Mouse (Mus musculus) heart, embryonic 12.5 days (tissue): ENCODE measurements around the gene Gal3st3. TPM values are rescaled to one million over a fixed set of nuclear protein-coding genes. Genes with fewer than 3 reads are reported as not detected.

Source experiments
- ATAC-seq: fragments of 200-750 bp; cut with Nextera tagmentation; 2 replicates; pipeline ENCODE4 v1.8.0; 2017; ENCODE audit warnings: moderate TSS enrichment, moderate library complexity; ENCODE audit not compliant: insufficient number of reproducible peaks, low FRiP score
- H3K27ac ChIP-seq: fragments of 300-500 bp; sonication (generic); 2 replicates; pipeline ENCODE4 v1.5.1; 2016; ENCODE audit warnings: mild to moderate bottlenecking, moderate library complexity; ENCODE audit not compliant: poor library complexity, severe bottlenecking
- H3K27me3 ChIP-seq: fragments of 300-500 bp; sonication (generic); replicated peaks from 2 replicates; pipeline ENCODE4 v1.6.1; 2016; ENCODE audit warnings: mild to moderate bottlenecking, moderate library complexity
- H3K36me3 ChIP-seq: fragments of 300-500 bp; sonication (generic); 2 replicates; pipeline ENCODE4 v1.6.1; 2016; ENCODE audit warnings: mild to moderate bottlenecking, moderate library complexity
- H3K4me1 ChIP-seq: fragments of 300-500 bp; sonication (generic); replicated peaks from 2 replicates; pipeline ENCODE4 v1.6.1; 2016; ENCODE audit warnings: mild to moderate bottlenecking
- H3K4me2 ChIP-seq: fragments of 300-500 bp; sonication (generic); 2 replicates; pipeline ENCODE4 v1.6.1; 2016; ENCODE audit warnings: mild to moderate bottlenecking, moderate library complexity
- H3K4me3 ChIP-seq: fragments of 300-500 bp; sonication (generic); 2 replicates; pipeline ENCODE4 v1.5.1; 2016; ENCODE audit warnings: mild to moderate bottlenecking
- H3K9ac ChIP-seq: fragments of 300-500 bp; sonication (generic); 2 replicates; pipeline ENCODE4 v1.6.1; 2016; ENCODE audit warnings: mild to moderate bottlenecking, moderate library complexity
- H3K9me3 ChIP-seq: fragments of 300-500 bp; sonication (generic); replicated peaks from 2 replicates; pipeline ENCODE4 v1.6.1; 2016; ENCODE audit warnings: mild to moderate bottlenecking, moderate library complexity
- WGBS: fragments of 180-500 bp; shearing (Covaris S2); methylation state at CpG from one replicate; pipeline ENCODE4 v1.1.7; 2016; 5-methylcytosine and 5-hydroxymethylcytosine counted together
- polyA plus RNA-seq: library from polyadenylated mRNA; unstranded; fragments of >200 nt; fragmentation: Nextera tagmentation; extraction: Ambion mirVana; gene quantifications from 2 replicates; pipeline ENCODE4 v1.2.1, GENCODE M21; 2016

Gene Gal3st3
- polyA plus RNA-seq, 1 experiment from 2014 or later = 4.5 TPM

DNA sequence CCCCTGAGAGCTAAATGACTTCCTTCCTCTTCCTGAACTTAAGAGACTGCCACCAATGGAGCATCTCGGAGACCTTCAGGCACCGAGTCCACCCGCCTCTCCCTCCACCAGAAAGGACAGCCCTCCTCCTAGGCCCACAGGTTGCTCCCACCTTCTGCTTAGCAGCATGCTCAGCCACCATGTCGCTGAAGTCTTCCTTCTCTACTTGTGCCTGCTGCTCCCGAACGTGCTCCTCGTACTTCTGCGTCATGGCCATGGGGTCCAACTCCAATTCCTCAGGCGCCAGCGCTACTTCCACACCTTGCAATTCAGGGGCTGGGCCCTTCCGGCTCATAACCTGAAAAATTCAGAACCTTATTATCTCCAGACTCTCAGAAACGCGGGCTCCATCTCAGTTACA lies 23.5 kb upstream of the Gal3st3 start:
- Histone ChIP-seq H3K27me3 (no peaks in the 10 kb centered on the region), H3K9me3 (no peaks in the 10 kb centered on the region), H3K9ac (0 out of 2 replicates have a peak overlapping the region, but pooled peaks have one; percentile 29), H3K4me3 (no peak overlapping the region), H3K36me3 (peaks cover 54% of the 10 kb centered on the region), H3K27ac (peak overlapping the region; percentile 92), H3K4me1 (peaks cover 35% of the 10 kb centered on the region), H3K4me2 (no peak overlapping the region)
- WGBS = 94% methylated on average over 12 of the region's 13 CpGs
- ATAC-seq = no peak

DNA sequence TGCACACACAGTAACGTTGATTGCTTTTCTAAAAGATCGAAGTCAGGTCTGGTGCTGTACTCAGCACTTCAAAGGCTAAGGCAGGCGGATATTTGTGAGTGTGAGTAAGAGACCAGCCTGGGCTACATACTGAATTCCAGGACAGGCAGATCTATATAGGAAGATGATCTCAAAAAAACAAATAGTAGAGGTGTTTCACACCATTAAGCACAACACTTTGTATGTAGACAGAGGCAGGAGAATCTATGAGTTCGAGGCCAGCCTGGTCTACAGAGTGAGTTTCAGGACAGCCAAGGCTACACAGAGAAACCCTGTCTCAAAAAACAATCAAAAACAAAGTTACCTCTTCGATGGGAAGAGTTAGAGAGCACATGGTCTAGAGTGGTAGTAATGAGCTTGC lies 22.4 kb upstream of the Gal3st3 start:
- Histone ChIP-seq H3K4me2 (no peak overlapping the region), H3K9ac (no peak overlapping the region), H3K27ac (no peak overlapping the region), H3K9me3 (no peaks in the 10 kb centered on the region), H3K4me1 (peaks cover 26% of the 10 kb centered on the region), H3K4me3 (no peak overlapping the region), H3K36me3 (peaks cover 61% of the 10 kb centered on the region), H3K27me3 (no peaks in the 10 kb centered on the region)
- no peak for ATAC-seq
- WGBS = 93% methylated on average over 5 of the region's 5 CpGs

DNA sequence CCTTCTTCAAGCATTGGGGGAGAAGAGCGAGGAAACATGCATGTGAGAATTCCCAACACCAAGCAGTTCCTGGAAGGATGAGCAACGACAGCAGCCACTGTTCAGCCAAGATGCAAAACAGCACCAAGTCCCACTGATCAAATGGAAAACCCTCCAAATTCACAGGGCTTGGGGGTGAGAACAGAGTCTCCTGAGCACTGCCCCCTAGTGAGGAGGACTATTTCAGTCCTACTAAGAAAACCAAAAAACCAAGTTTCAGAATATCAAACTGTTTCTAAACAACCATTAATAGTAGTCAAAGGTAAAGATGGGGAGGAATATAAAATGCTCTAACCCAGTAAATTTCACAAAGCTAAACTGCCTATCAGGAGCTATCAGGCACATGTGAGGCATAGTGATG lies 21.6 kb upstream of the Gal3st3 start:
- Histone ChIP-seq H3K27ac (no peak overlapping the region), H3K4me3 (no peak overlapping the region), H3K27me3 (no peaks in the 10 kb centered on the region), H3K9ac (no peak overlapping the region), H3K4me2 (no peak overlapping the region), H3K36me3 (peaks cover 65% of the 10 kb centered on the region), H3K9me3 (no peaks in the 10 kb centered on the region), H3K4me1 (peaks cover 22% of the 10 kb centered on the region)
- WGBS = 91% methylated on average over 2 of the region's 2 CpGs
- ATAC-seq = no peak

DNA sequence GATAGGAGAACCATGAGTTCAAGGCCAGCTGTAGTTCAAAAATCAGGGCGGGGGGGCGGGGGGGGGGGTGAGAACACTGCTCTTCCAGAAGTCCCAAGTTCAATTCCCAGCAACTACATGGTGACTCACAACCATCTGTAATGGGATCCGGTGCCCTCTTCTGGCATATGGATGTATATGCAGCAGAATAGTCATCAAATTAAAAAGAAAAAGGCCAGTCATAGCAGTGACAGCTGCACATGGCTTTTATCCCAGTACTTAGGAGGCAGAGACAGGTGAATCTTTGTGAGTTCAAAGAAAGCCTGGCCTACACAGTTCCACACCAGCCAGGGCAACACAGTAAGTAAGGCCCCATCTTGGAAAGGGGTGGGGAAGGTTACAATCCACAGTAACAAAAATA lies 21.0 kb upstream of the Gal3st3 start:
- no peaks in the 10 kb centered on the region for H3K9me3 ChIP-seq
- H3K27me3 ChIP-seq = no peaks in the 10 kb centered on the region
- H3K4me2 ChIP-seq = no peak overlapping the region
- no peak overlapping the region for H3K27ac ChIP-seq
- H3K9ac ChIP-seq = no peak overlapping the region
- H3K4me3 ChIP-seq = no peak overlapping the region
- peaks cover 16% of the 10 kb centered on the region for H3K4me1 ChIP-seq
- H3K36me3 ChIP-seq = peaks cover 71% of the 10 kb centered on the region
- ATAC-seq = no peak
- WGBS = 85% methylated on average over 3 of the region's 3 CpGs

DNA sequence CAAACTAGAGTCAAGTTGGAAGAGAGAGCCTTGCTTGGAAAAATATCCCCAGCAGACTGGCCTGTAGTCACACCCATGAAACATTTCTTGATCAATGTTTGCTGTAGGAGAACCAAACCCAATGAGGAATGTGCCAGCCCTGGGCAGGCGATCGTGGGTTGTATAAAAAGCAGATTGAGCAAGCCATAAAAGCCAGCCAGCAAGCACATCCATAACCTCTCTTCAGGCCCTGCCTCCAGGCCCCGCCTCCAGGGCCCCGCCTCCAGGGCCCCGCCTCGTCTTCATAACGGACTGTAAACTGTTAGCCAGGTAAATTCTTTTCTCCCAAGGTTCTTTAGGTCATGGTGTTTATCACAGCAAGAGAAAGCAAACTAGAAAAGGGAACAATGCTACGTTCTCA lies 19.8 kb upstream of the Gal3st3 start:
- no peak for ATAC-seq
- H3K4me1 ChIP-seq = peaks cover 14% of the 10 kb centered on the region

DNA sequence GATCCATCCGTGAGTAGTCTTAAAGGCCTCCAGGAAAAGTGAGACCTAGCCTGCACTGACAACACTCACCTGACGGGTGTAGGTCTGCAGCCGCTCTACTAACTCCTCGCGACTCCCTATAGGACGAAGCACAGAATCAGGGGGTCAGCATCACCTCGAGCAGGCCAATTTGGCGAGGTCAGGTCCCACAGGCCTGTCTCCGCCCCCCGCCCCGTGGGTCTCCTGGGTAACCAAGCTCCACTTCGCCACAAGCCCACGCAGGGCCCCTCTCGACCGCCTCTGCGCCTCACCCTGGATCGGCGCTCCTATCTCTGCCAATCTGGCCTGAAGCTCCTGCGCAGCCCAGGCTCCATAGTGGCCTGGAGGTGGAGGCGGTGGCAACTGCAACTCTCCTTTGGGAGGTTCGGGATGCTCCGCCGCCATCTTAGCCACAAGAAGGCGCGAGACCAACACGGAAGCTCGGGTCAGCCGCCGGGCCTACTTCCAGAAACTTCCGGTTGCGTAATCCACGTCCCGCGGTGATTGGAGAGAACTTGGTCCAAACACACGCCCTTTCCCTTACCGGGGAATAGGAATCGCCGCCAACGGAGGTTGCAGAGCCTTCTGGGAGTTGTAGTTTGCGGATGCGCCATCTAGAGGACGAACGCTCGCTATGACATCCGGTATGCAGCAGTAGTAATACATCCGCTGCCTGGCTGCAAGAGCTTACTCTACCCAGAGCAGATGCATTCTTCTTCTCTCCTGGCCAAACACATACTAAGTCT lies 3.0 kb upstream of the Gal3st3 start, which contains the start of gene Sf3b2:
Sf3b2 (minus strand) TSS at position 484 of the 764 bp plus-strand sequence.
- H3K9me3 ChIP-seq = no peaks in the 10 kb centered on the region
- H3K4me3 ChIP-seq = peak within 1 kb of the TSS; percentile 97
- peaks cover 36% of the 10 kb centered on the region for H3K36me3 ChIP-seq
- 0% methylated on average over 46 of the region's 46 CpGs for WGBS
- no peaks in the 10 kb centered on the region for H3K27me3 ChIP-seq
- H3K4me1 ChIP-seq = peaks cover 40% of the 10 kb centered on the region
- H3K9ac ChIP-seq = peak within 1 kb of the TSS; percentile 96
- peak; percentile 94 for ATAC-seq
- peak within 1 kb of the TSS; percentile 86 for H3K27ac ChIP-seq
- peak within 1 kb of the TSS; percentile 80 for H3K4me2 ChIP-seq

More for the DNA sequence above, 19.8 kb upstream of the Gal3st3 start:
- Histone ChIP-seq H3K9me3 (no peaks in the 10 kb centered on the region), H3K4me2 (no peak overlapping the region), H3K27ac (no peak overlapping the region), H3K9ac (no peak overlapping the region), H3K36me3 (peaks cover 83% of the 10 kb centered on the region), H3K4me3 (no peak overlapping the region), H3K27me3 (no peaks in the 10 kb centered on the region)
- 89% methylated on average over 8 of the region's 8 CpGs for WGBS

DNA sequence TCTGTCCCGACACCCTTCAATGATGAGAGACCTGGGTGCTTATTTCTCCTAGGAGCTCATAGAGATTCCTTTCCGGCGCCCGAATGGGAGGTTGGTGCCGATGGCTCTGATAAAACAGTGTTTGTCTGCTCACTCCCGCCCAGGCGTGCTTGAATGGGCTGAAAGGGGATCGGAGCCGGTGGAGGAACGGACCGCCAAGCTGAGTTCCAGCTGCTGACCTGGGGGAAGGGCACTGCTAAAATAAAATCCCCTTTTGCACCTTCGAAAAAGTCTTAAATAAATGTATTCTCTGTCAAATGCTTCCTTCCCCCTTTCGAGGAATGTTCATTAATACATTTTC lies 2.4 kb upstream of the Gal3st3 start:
- WGBS = 5% methylated on average over 13 of the region's 13 CpGs
- Histone ChIP-seq H3K9me3 (no peaks in the 10 kb centered on the region), H3K4me1 (peaks cover 40% of the 10 kb centered on the region), H3K27me3 (0 out of 2 replicates have a peak, but pooled peaks cover under 1% of the 10 kb centered on the region), H3K4me3 (peak overlapping the region; percentile 97), H3K36me3 (peaks cover 31% of the 10 kb centered on the region), H3K9ac (peak overlapping the region; percentile 67), H3K27ac (peak overlapping the region; percentile 78), H3K4me2 (peak overlapping the region; percentile 80)
- peak; percentile 23 for ATAC-seq

DNA sequence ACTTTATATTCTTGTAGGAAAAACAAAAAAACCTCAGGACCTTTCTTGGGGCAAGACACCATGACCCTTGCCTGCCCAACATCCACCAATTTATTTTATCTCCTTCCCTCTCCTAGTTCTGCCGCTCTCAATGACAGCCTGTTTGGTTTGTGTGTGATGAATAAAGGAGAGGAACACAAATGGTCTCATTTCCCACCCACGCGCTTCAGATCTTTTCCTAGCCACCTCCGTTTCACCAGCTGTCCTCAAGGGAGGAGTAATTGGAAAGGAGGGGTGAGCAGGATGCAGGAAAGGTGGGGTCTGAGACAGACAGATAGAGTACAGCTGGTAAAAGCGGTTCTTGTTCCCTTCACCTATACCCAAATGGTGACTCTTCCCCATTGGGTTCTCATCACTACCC lies 1.5 kb upstream of the Gal3st3 start:
- Histone ChIP-seq H3K4me3 (no peak overlapping the region), H3K9me3 (no peaks in the 10 kb centered on the region), H3K4me2 (no peak overlapping the region), H3K27ac (no peak overlapping the region), H3K4me1 (peaks cover 40% of the 10 kb centered on the region), H3K36me3 (peaks cover 22% of the 10 kb centered on the region), H3K27me3 (peaks cover 4% of the 10 kb centered on the region; the same call in 1 of the 2 replicates), H3K9ac (no peak overlapping the region)
- WGBS = 65% methylated on average over 5 of the region's 5 CpGs
- no peak for ATAC-seq

DNA sequence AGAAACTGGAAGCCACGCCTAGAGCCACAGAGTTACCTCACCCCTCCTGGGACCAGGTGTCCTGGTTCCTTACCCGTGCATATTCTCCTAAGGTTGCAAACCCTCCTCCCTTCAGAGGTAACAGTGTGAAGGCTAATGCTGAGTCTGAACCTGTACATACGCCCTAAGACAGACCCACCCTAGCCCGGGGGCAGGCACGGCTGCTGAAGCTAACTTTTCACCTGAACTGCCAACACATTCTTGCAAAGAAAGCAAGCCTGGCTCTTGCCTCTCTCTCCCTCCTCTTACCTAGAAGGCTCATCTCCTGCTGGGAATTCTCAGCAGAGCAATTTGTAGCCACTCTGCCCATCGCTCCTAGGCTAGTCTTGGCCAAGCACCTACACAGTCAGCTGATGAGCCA lies 2.5 kb downstream of the Gal3st3 start:
- no peak overlapping the region for H3K27ac ChIP-seq
- H3K36me3 ChIP-seq = no peaks in the 10 kb centered on the region
- no peak overlapping the region for H3K9ac ChIP-seq
- no peak overlapping the region for H3K4me3 ChIP-seq
- no peak overlapping the region for H3K4me2 ChIP-seq
- WGBS = 75% methylated on average over 6 of the region's 6 CpGs
- H3K27me3 ChIP-seq = peaks cover 4% of the 10 kb centered on the region; the same call in 1 of the 2 replicates
- ATAC-seq = no peak
- H3K9me3 ChIP-seq = no peaks in the 10 kb centered on the region
- peaks cover 29% of the 10 kb centered on the region for H3K4me1 ChIP-seq

DNA sequence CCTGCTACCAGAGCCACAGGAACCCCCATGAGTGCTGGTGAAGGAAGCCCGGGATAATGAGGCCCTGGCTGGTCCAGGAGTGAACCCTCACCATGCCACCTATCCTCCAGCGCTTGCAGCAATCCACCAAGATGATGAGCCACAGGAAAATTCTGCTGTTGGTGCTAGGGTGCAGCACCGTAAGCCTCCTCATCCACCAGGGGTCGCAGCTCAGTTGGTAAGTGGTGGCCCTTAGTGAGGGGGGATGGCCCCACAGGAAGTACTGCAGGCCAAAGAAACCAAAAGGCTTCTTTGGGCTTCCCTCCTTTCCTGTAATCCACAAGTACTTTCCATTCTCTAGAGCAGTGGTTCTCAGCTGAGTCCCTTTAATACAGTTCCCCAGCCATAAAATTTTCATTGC lies 4.3 kb downstream of the Gal3st3 start:
- 0 out of 2 replicates have a peak, but pooled peaks cover 8% of the 10 kb centered on the region for H3K9me3 ChIP-seq
- H3K9ac ChIP-seq = no peak overlapping the region
- H3K27me3 ChIP-seq = peaks cover 16% of the 10 kb centered on the region
- no peaks in the 10 kb centered on the region for H3K36me3 ChIP-seq
- H3K27ac ChIP-seq = no peak overlapping the region
- 20% methylated on average over 4 of the region's 4 CpGs for WGBS
- no peak overlapping the region for H3K4me3 ChIP-seq
- ATAC-seq = no peak
- H3K4me2 ChIP-seq = no peak overlapping the region
- peaks cover 22% of the 10 kb centered on the region for H3K4me1 ChIP-seq

DNA sequence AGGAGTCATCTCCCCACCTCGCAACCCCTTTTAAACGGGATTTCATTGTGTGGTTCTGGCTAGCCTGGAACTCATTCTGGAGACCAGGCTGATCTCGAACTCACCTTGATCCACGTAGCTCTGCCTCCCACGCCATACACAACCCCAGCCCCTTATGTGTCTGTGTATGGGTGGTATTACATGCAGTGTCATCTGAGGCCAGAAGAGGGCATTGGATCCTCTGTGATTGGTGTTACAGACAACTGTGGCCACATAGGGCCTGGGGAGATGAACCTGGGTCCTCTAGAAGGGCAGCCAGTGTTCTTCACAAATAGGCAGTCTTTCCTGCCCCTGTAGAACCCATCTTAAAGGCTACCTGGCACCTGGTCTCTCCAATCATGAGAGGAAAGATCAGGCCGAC lies 8.1 kb downstream of the Gal3st3 start:
- Histone ChIP-seq H3K27ac (no peak overlapping the region), H3K9me3 (0 out of 2 replicates have a peak, but pooled peaks cover 8% of the 10 kb centered on the region), H3K27me3 (peaks cover 19% of the 10 kb centered on the region), H3K4me3 (no peak overlapping the region), H3K9ac (no peak overlapping the region), H3K36me3 (no peaks in the 10 kb centered on the region), H3K4me1 (peaks cover 4% of the 10 kb centered on the region; the same call in 1 of the 2 replicates), H3K4me2 (no peak overlapping the region)
- WGBS = 77% methylated on average over 6 of the region's 6 CpGs
- no peak for ATAC-seq
